Mouse (Mus musculus): ENCODE data around the gene Slc45a3. TPM values are rescaled to one million over a fixed set of nuclear protein-coding genes. Genes with fewer than 3 reads are reported as not detected.

The Slc45a3 gene
- polyA plus RNA-seq, 1 experiment = 1.7 TPM

- 82% methylated on average over 6 of the region's 6 CpGs for WGBS
- TF ChIP-seq CTCF (IDR thresholded peaks at IDR 0.05; ENCODE audit: control insufficient read depth, insufficient read depth, low read length) (no peak), POLR2A (IDR thresholded peaks at IDR 0.05; ENCODE audit: borderline replicate concordance, control insufficient read depth, low read depth, low read length) (no peak)
- H3K4me3 ChIP-seq (replicated peaks; ENCODE audit: control insufficient read depth, low read depth, low read length) = no peak overlapping the region
- H3K27ac ChIP-seq (ENCODE audit: control insufficient read depth, insufficient read depth, low read depth, low read length, poor library complexity) = no peak overlapping the region
- H3K4me1 ChIP-seq (ENCODE audit: control insufficient read depth, insufficient read depth, low read length) = no peaks in the 10 kb centered on the region
These were observed 6.2 kb downstream of the Slc45a3 start for GRCm38 (mm10) chr1:131968983-131969382.

GRCm38 (mm10) chr1:131969825-131970224, 7.1 kb downstream of the Slc45a3 start:
- Histone ChIP-seq H3K4me1 (ENCODE audit: control insufficient read depth, insufficient read depth, low read length) (no peaks in the 10 kb centered on the region), H3K4me3 (replicated peaks; ENCODE audit: control insufficient read depth, low read depth, low read length) (no peak overlapping the region), H3K27ac (ENCODE audit: control insufficient read depth, insufficient read depth, low read depth, low read length, poor library complexity) (no peak overlapping the region)
- 82% methylated on average over 4 of the region's 4 CpGs for WGBS
- TF ChIP-seq POLR2A (IDR thresholded peaks at IDR 0.05; ENCODE audit: borderline replicate concordance, control insufficient read depth, low read depth, low read length) (no peak), CTCF (IDR thresholded peaks at IDR 0.05; ENCODE audit: control insufficient read depth, insufficient read depth, low read length) (no peak)

- no peak for TF ChIP-seq CTCF (IDR thresholded peaks at IDR 0.05; ENCODE audit: control insufficient read depth, insufficient read depth, low read length)
- Histone ChIP-seq H3K4me1 (ENCODE audit: control insufficient read depth, insufficient read depth, low read length) (no peaks in the 10 kb centered on the region), H3K4me3 (replicated peaks; ENCODE audit: control insufficient read depth, low read depth, low read length) (no peak overlapping the region), H3K27ac (ENCODE audit: control insufficient read depth, insufficient read depth, low read depth, low read length, poor library complexity) (no peak overlapping the region)
- 71% methylated on average over 5 of the region's 5 CpGs for WGBS
These were observed 7.5 kb downstream of the Slc45a3 start for GRCm38 (mm10) chr1:131970322-131970660.

- TF ChIP-seq CTCF (IDR thresholded peaks at IDR 0.05; ENCODE audit: control insufficient read depth, insufficient read depth, low read length) = no peak
- TF ChIP-seq POLR2A (IDR thresholded peaks at IDR 0.05; ENCODE audit: borderline replicate concordance, control insufficient read depth, low read depth, low read length) = no peak
- Histone ChIP-seq H3K27ac (ENCODE audit: control insufficient read depth, insufficient read depth, low read depth, low read length, poor library complexity) (no peak overlapping the region), H3K4me1 (ENCODE audit: control insufficient read depth, insufficient read depth, low read length) (no peaks in the 10 kb centered on the region), H3K4me3 (replicated peaks; ENCODE audit: control insufficient read depth, low read depth, low read length) (no peak overlapping the region)
- WGBS = 28% methylated on average over 16 of the region's 16 CpGs
These were observed 8.1 kb downstream of the Slc45a3 start for GRCm38 (mm10) chr1:131970661-131971520.

GRCm38 (mm10) chr1:131971771-131972497, 9.2 kb downstream of the Slc45a3 start:
- H3K27ac ChIP-seq (ENCODE audit: control insufficient read depth, insufficient read depth, low read depth, low read length, poor library complexity) = no peak overlapping the region

GRCm38 (mm10) chr1:131972498-131973334, 9.9 kb downstream of the Slc45a3 start:
- no peak overlapping the region for H3K4me3 ChIP-seq (replicated peaks; ENCODE audit: control insufficient read depth, low read depth, low read length)
- WGBS = 71% methylated on average over 13 of the region's 13 CpGs
- no peak overlapping the region for H3K27ac ChIP-seq (ENCODE audit: control insufficient read depth, insufficient read depth, low read depth, low read length, poor library complexity)
- no peaks in the 10 kb centered on the region for H3K4me1 ChIP-seq (ENCODE audit: control insufficient read depth, insufficient read depth, low read length)
- TF ChIP-seq POLR2A (IDR thresholded peaks at IDR 0.05; ENCODE audit: borderline replicate concordance, control insufficient read depth, low read depth, low read length) (no peak), CTCF (IDR thresholded peaks at IDR 0.05; ENCODE audit: control insufficient read depth, insufficient read depth, low read length) (no peak)

More at GRCm38 (mm10) chr1:131971771-131972497, 9.2 kb downstream of the Slc45a3 start:
- no peak for TF ChIP-seq CTCF (IDR thresholded peaks at IDR 0.05; ENCODE audit: control insufficient read depth, insufficient read depth, low read length)
- no peak for TF ChIP-seq POLR2A (IDR thresholded peaks at IDR 0.05; ENCODE audit: borderline replicate concordance, control insufficient read depth, low read depth, low read length)
- WGBS = 71% methylated on average over 15 of the region's 15 CpGs
- no peak overlapping the region for H3K4me3 ChIP-seq (replicated peaks; ENCODE audit: control insufficient read depth, low read depth, low read length)
- no peaks in the 10 kb centered on the region for H3K4me1 ChIP-seq (ENCODE audit: control insufficient read depth, insufficient read depth, low read length)

GRCm38 (mm10) chr1:131973991-131974390, 11.2 kb downstream of the Slc45a3 start:
- WGBS = 79% methylated on average over 6 of the region's 6 CpGs
- H3K4me1 ChIP-seq (ENCODE audit: control insufficient read depth, insufficient read depth, low read length) = no peaks in the 10 kb centered on the region
- H3K4me3 ChIP-seq (replicated peaks; ENCODE audit: control insufficient read depth, low read depth, low read length) = no peak overlapping the region
- H3K27ac ChIP-seq (ENCODE audit: control insufficient read depth, insufficient read depth, low read depth, low read length, poor library complexity) = no peak overlapping the region
- no peak for TF ChIP-seq POLR2A (IDR thresholded peaks at IDR 0.05; ENCODE audit: borderline replicate concordance, control insufficient read depth, low read depth, low read length)

GRCm38 (mm10) chr1:131976886-131977285, 14.1 kb downstream of the Slc45a3 start:
- Histone ChIP-seq H3K4me1 (ENCODE audit: control insufficient read depth, insufficient read depth, low read length) (no peaks in the 10 kb centered on the region), H3K4me3 (replicated peaks; ENCODE audit: control insufficient read depth, low read depth, low read length) (no peak overlapping the region), H3K27ac (ENCODE audit: control insufficient read depth, insufficient read depth, low read depth, low read length, poor library complexity) (no peak overlapping the region)
- TF ChIP-seq POLR2A (IDR thresholded peaks at IDR 0.05; ENCODE audit: borderline replicate concordance, control insufficient read depth, low read depth, low read length) (no peak), CTCF (IDR thresholded peaks at IDR 0.05; ENCODE audit: control insufficient read depth, insufficient read depth, low read length) (no peak)
- 90% methylated on average over 5 of the region's 5 CpGs for WGBS

Measured in bone marrow, adult 2 months (tissue).